Mouse (Mus musculus) fat pad, adult 2 months (tissue): ENCODE data around the gene Ninj2.

Experiments
- DNase-seq: peaks from one replicate; pipeline ENCODE4 v3.0.0-alpha.2; 2011; ENCODE audit warnings: low read depth, low spot score; ENCODE audit errors: extremely low read depth

The Ninj2 gene

DNA sequence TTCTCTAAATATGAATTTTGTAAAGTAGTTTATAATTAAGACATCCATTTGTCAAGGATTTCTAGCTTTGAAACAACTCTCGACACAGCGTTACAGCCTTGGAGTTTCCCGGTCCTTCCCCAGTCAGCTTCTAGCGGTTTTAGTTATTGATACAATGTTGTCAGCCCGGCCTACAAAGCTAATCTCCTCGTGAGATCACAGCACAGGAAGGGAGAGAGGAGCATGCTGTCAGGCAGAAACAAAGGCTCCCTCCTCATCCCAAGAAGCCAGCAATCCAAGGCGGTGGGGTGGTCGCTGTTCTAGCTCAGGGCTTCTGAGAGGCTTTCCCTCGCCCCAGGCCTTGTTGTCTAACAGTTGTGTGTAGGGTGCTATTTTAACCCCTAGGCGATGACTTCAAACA is 101.2 kb downstream of the Ninj2 start:
- no peak for DNase-seq

DNA sequence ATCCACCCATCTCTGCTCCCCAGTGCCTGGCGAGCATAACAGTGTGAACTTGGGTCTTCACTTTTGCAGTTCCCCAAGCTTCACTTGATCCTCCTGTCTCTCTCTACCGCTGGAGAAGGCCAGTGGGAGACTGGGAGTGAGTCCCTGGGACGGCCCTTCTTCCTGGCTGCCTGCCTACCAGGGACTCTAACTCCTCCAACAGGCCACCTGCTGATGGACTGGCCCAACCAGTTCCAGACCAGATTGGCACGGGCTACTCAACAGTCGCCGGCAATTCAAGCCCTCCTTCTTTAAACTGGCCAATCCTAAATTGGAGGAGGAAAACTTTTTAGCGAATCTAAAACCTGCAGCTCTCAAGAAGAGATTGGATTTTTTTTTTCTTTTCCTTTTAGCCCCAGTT is 101.8 kb downstream of the Ninj2 start:
- DNase-seq: no peak

DNA sequence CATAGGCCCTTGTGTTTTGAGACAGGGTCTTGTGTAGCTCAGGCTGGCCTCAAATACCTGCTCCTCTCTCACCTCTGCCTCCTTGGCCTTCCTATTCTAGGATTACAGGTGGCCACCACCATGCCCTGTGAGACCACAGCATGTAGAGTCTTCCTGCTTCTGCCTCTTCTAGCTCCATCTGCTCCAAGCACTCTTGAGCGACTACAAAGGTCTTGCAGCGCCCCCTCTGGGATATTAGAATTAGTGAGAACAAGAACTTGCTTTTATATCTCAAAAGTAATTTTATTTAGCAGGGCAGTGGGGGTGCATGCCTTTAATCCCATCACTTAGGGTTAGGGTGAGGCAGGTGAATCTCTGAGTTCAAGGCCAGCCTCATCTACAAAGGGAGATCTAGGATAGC is 103.7 kb downstream of the Ninj2 start:
- DNase-seq: no peak

DNA sequence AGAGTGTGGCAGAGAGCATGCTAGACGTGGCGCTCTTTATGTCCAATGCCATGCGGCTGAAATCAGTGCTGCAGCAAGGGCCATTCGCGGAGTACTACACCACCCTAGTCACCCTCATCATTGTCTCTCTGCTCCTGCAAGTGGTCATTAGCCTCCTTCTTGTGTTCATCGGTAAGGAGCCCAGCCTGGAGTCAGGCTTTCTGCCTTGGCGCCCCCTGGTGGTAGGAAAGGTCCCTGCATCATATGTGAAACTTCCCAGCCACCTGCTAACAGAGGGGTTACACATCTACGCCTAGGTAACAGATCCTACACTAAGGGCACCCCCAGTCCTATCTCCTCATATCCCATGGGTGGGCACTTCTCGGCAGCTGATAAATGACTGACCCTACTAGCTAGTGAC is 104.8 kb downstream of the Ninj2 start:
- no peak for DNase-seq

DNA sequence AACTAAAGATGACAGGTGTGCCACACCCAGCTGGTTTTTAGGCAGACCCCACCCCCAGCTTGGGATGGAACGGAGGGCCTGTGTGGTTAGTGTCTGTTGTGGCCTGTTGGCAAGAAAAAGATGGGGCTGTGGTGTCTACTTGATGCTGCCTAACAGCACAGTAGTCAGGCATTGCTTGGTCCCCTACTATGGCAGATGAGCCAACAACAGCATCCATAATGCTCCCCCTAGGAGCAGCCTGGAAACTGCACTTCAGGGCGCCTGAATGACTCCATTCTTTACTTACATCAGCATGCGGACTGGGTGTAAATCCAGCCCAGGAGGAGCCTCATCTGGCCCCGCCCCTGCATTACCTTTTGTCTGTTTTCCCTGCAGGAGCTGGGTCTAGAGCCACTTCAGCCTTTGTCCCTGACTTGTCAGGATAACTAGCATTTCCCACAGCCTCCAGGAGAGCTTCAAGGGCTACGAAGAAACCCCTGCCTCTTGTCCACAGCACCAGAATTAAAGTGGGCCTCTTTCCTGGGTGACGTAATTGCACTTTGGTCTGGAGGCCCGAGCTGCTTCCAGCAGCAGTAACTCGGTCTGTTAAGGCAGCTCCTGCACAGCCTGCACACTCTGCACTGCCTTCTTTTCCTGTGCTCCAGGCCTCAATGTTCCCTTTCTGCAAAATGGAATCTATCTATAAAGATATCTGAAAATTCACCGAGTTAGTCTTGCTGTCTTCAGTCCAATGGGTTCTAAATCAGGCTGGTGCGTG is 106.7 kb downstream of the Ninj2 start:
- no peak for DNase-seq

DNA sequence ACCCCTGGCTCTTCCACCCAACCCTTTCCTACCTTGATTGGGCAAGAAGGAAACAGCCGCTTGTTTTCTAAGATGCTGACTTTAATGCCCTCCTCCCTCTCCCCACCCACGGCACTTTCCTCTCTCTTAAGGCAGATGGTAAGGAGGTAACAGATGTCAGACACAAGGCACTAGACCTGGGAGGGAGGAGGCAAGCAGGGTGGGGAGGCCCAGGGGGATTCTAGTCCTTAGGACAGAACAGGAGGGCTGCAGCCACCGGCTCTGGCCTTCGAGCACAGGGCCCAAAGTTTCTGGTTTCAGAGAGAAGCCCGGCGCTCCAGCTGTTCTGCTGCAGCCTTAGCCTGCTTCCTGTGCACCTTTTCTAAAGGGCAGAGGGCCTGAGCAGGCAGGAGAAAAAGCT is 108.8 kb downstream of the Ninj2 start:
- DNase-seq: no peak

DNA sequence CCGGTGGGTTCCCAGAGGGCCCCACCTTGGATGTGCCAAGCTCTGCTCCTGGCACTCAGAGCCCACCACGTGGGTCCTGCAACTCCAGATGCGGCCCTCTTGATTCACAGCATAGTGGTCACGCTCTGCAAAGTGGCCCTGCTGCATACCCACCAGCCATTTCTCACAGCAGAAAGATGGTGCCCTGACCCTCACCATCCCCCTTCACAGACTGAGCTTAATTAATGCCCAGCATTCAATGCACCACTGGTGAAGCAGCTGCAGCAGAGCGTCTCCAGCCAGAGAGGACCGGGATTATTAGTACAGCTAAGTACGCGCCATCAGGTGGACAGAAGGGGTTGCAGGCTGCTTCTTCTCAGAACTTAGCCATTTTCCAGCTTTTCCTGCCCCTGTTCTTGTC is 109.3 kb downstream of the Ninj2 start:
- no peak for DNase-seq

DNA sequence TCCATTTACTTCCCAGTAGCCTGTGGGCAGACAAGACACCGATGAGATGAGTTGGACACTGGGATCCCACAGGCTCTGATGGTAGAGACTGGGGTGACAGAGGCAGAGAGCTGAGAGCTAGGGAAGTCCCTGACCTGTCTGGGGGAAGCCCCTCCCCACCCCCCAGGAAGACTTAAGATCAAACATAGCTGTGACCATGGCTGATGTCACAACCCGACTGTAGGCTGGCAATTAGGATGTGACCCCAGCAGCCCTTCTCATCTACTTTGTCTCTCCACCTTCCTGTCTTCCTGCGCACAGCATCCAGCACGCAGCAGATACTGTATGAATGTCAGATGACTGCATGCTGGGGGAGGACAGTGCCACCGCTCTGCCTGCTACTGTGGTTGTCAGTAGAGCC is 113.4 kb downstream of the Ninj2 start:
- DNase-seq: no peak

DNA sequence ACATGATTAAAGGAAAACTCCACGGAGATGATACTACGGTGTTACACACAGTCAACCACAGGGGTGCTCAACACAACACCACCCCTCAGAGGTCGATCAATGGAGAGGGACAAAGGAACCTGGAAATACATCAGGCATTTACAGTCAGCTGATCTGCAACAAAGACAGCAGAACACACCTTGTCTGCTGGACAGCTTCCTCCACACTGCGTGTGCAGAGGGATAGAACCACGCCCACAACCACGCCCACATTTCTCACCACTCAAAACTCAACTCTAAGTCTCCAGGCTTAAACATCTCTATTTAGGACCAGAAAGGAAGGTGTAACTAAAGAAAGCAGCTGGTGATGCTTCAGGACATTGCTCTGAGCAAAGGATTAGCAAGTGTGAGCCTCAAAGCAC is 118.4 kb downstream of the Ninj2 start:
- DNase-seq: no peak

DNA sequence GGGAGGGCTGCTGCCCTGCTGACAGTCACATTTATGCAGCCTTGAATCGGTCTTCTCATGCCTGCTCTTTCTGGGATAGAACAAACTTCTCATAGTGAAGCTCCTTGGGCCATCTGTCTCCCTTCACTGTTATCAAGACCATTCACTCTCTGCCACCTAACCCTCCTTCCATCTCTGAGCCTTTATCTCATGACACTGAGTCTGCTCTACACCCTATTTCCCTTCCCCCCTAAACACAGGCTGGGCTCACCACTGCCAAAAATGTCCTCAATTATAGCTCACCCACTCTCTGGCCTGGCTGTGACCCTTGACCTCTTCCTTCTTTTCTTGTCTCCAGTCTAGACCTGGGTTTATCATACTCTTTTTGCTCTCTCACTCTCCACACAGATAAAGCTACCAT is 123.6 kb downstream of the Ninj2 start:
- no peak for DNase-seq

DNA sequence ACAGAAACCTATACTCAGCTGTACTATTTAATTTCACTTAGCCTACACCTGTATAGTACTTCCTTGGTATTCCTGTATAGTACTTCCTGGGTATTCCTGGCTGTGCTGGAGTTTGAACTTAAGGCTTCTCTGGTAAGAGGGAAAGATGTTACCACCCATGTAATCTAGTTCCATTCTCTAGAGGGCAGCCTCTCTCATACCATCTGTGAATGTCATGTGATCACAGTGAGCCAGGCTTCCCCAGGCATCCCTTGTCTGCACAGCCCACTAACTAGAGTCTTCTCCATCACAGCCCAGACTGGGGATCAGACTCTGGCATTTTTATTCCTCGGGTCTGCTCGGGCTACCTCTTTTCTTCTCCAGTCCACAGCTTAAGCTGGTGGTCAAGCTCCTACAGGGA is 126.1 kb downstream of the Ninj2 start:
- DNase-seq: no peak

DNA sequence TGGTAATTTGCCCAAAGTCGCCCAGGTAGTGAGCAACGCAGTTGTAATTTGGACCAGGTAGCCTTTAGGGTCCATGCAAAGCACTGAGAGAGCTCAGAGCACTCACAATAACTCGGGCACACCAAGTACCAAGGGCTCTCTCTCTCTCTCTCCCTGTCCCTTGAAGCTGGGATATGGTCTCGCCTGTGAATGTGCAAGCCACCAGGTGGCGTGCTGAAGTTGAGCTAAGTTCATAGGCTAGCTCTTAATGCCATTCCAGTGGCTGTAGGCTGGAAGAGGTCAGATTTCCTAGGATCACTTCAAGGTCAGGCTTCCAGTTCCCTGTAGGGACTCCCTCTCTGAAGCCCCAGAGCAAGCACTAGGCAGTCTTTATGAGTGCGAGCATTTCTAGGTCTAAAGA is 129.5 kb downstream of the Ninj2 start:
- no peak for DNase-seq

DNA sequence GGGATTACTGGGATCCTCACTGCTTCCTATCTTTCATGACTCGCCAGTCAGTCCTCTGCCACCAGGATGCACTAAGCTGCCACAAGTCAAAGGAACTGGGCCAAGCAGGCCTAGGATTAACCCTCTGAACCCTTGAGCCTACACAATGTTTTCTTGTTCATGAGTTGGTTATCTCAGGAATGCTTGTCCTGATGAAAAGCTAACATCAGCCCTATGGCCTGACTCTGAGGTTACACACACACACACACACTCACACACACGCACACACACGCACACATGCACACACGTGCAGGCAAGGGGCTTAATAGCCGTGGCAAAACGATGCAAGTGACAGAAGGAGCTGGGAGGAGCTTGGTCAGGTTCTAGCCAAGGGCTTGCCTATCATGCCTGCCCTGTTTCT is 132.2 kb downstream of the Ninj2 start:
- no peak for DNase-seq

DNA sequence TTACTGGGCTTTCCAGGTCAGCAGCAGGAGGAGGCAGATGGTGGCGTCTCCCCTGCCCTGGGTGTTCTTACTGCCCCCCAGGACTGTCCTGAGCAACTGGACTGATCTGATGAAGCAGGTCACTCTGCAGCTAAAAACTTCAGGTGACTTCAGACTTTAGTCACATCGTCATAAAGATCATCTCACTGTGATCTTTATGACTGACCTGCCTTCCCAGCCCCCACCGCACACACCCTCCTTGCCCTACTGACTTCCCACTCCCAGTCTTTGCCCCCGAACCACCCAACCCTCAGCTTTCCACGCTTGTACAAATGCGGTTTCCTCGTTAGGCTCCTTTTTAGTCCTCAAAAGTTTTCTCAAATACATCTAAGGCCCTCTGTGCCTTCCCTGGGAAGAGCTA is 133.9 kb downstream of the Ninj2 start:
- DNase-seq: no peak

DNA sequence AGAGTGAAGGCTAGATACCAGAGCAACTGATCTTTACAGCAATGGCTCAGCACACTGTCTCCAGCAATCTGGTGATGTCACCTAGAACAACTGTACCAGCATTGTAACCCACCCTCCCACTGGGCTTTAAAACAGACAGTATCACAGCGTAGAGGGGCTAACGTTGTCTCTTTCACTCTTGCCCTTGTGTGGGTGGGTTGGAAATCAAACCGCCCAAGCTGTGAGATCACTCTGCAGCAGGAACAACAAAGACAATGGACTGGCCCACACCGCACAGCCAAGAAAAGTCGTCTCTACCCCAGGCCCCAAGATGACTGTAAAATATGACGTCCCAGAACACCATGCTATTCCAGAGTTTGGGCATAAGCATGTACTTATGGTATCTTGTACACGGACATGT is 136.7 kb downstream of the Ninj2 start:
- DNase-seq: no peak

DNA sequence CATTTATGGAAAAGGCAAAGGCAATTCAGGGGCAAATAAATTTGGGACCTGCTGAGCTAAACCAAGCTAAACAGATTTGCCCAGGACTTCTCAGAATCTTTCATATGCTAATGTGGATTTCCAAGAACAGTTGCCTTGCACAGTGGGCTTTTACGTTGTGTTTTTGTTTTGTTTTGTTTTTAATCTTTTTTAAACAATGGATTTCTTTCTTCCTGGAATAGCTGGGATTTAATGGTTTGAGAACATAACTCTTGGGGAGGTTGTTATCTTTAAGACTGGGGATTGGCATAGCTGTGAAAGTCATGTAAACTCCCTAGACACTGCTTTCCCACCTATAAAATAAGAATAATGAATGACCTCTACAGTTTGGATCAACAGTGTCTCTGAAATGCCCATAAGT is 137.3 kb downstream of the Ninj2 start:
- no peak for DNase-seq

DNA sequence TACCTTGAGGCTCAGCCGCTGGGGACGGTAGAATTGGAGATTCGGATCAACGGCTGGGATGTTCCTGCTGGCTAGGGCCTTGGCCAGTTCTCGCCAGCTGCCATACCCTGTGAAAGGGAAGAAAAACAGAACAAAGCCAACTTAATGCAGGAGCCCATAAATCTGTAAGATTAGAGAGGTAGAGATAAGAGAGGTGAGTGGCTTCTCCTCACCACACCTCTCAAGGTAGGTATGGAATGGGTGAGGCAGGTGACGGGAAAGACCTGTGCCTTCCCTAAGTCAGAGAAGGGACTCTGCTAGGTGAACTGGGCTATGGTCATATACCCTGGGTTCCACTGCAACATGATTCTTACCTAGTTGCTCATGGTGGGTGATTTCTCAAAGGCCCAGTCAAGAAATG is 139.7 kb downstream of the Ninj2 start:
- no peak for DNase-seq

DNA sequence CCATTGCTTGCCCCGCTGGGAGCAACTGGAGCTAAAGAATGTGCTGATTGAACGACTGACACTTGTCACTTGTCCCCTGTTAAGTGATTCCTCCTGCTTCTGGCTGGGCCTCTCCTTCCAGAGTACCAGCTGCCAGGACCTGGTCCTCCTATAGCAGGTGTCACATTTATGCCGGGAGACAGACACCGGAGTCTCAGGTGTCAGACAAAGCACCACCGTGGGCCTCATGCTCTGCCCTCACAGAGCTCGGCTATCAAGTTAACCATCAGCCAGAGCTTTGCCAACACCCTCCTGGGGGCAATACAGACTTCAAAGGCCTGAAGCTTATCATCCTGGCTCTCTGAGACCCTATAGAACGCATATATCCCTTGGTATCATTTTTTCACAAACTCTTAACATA is 142.7 kb downstream of the Ninj2 start:
- DNase-seq: no peak

DNA sequence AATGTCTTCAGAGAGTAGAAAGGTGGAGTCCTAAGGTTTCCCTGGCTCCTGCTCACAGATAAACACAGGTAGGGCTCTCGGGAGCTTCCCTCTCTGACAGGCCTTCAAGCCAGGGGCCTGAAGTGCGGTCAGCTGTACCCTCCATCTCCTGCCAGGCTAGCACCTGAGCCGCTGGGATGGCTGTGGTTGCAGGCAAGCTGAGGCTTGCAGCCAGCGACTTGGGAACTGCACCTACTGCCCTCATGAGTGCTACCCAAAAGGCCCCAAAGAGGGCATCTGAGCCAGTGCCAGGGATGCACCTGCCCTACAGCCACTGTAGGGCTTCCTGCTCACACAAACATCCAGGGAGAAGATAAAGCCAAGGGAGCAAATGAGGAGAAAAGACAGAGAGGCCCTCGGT is 147.3 kb downstream of the Ninj2 start:
- DNase-seq: no peak

DNA sequence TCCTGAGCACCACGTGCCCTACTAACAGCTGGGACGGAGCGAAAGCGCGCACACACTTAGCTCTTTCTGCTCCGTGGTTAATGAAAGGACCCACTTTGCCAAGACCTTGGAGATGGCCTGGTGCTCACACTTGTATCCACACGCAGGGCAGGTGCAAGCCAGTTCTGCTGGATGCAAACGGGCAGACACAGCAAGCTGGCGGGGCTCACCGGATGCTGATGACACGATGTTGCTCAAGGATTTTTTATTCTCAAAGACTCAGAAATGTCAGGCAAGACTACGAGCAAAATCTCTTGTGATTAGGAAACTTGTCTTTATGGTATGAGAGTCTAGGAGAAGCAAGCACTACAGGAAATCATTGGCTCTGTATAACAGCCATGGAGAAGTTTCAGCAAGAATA is 148.3 kb downstream of the Ninj2 start:
- no peak for DNase-seq

DNA sequence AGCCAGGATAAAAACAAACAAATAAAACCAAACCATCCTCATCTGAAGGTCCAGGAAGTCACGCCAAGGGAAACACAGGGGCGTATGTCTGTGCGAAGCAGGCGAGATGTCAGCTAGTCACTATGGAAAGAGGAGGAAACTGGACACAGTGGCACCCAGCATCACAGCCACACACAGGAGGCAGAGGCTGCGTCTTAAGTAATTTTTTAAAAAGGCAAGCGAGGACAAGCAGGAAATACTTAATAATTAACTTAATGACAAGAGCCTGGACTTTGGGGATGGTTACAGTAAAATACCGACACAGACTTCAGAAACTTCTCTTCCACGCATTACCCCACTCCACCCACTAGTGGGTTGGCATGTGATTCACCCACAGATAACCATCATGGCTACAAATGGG is 149.4 kb downstream of the Ninj2 start:
- no peak for DNase-seq

DNA sequence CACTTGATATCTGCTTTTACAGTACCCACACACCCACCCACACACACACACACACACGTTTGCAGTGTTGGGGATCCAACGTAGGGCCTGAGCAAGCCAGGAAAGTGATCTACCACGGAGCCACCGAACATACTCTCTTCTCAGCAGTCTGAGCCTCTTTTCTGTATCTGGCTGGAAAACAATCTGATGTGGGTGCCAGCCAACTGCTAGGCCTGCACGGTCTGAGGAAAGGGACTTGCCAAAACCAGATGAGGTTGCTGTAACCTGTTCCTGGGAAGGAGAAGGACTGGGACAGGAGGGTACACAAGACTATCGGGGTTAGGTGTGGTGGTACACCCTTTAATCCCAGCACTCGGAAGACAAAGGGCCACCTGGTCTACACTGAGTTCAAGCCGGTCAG is 150.1 kb downstream of the Ninj2 start:
- no peak for DNase-seq

DNA sequence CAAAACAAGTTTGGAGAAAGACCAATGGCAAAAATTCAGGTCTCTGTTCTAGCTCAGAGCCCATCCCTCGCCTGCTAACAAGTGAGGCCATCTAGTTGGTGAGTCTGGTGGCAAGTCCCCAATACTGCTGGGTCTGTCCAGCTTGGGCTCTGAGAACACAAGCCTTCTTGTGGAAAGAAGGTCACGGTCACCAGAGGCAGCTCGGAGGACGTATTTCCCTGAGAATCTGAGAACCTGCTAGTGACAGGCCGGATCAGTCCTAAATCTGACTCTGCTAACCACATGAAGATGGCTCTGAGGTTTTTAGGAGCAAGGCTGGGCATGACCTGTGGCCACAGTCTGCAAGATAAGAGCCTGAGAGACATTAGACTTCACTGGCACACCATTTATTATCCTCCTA is 153.5 kb downstream of the Ninj2 start:
- no peak for DNase-seq

DNA sequence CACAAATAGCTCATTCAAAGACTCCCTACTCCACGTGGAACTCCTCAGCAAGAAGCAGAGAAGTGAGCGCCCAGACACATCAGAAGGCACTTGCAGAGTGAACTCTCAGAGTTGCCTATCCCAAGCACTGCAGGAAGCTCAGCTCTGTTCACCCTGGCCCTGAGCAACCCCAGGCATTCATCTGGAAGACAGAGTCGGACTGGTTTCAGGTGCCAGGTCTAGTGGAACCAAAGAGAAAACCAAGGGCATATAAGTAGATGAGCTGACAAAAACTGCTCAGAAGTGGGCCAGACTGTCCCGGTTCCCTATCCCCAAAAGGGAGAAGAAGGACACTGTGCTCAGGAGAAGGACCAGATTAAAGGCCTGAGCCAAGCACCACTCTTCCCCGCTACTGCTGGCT is 156.7 kb downstream of the Ninj2 start:
- DNase-seq: no peak
